Mouse (Mus musculus): Measurements from ENCODE around the gene Camkmt.

GRCm38 (mm10) chr17:85351301-85351700 lies 260.9 kb downstream of the Camkmt start:
- no peak for TF ChIP-seq CTCF (IDR thresholded peaks at IDR 0.05; ENCODE audit: extremely low read depth, insufficient read length, insufficient replicate concordance, low read depth, low read length)
- TF ChIP-seq POLR2A (IDR thresholded peaks at IDR 0.05; ENCODE audit: low read depth, low read length) = no peak

All from small intestine, adult 2 months (tissue).